Mouse (Mus musculus): ENCODE measurements around the gene Siva1.

Gene Siva1

GRCm38 (mm10) chr12:112659109-112659508 is 14.6 kb downstream of the Siva1 start:
- peak; percentile 31 for DNase-seq (ENCODE audit: low read depth, low spot score)

- no peak for DNase-seq (ENCODE audit: low read depth, low spot score)
Measured at GRCm38 (mm10) chr12:112660576-112661326, 16.3 kb downstream of the Siva1 start.

- no peak for DNase-seq (ENCODE audit: low read depth, low spot score)
Measured at GRCm38 (mm10) chr12:112661327-112661605, 16.8 kb downstream of the Siva1 start.

- DNase-seq (ENCODE audit: low read depth, low spot score), result no peak
Measured at GRCm38 (mm10) chr12:112661851-112662250, 17.4 kb downstream of the Siva1 start.

- DNase-seq (ENCODE audit: low read depth, low spot score), result no peak
Measured at GRCm38 (mm10) chr12:112663303-112663702, 18.8 kb downstream of the Siva1 start.

GRCm38 (mm10) chr12:112663716-112664115 is 19.2 kb downstream of the Siva1 start:
- no peak for DNase-seq (ENCODE audit: low read depth, low spot score)

- no peak for DNase-seq (ENCODE audit: low read depth, low spot score)
Measured at GRCm38 (mm10) chr12:112664124-112664523, 19.6 kb downstream of the Siva1 start.

- no peak for DNase-seq (ENCODE audit: low read depth, low spot score)
Measured at GRCm38 (mm10) chr12:112664656-112665055, 20.2 kb downstream of the Siva1 start.

- no peak for DNase-seq (ENCODE audit: low read depth, low spot score)
Measured at GRCm38 (mm10) chr12:112665445-112665844, 21.0 kb downstream of the Siva1 start.

- DNase-seq (ENCODE audit: low read depth, low spot score), result no peak
Measured at GRCm38 (mm10) chr12:112665881-112666544, 21.5 kb downstream of the Siva1 start.

GRCm38 (mm10) chr12:112667619-112668297 is 23.3 kb downstream of the Siva1 start:
- no peak for DNase-seq (ENCODE audit: low read depth, low spot score)

- no peak for DNase-seq (ENCODE audit: low read depth, low spot score)
Measured at GRCm38 (mm10) chr12:112670718-112671393, 26.4 kb downstream of the Siva1 start.

- DNase-seq (ENCODE audit: low read depth, low spot score), result peak; percentile 72
Measured at GRCm38 (mm10) chr12:112671891-112672290, 27.4 kb downstream of the Siva1 start.

- DNase-seq (ENCODE audit: low read depth, low spot score), result peak; percentile 37
Measured at GRCm38 (mm10) chr12:112672744-112673575, 28.5 kb downstream of the Siva1 start.

- DNase-seq (ENCODE audit: low read depth, low spot score), result no peak
Measured at GRCm38 (mm10) chr12:112673576-112674091, 29.2 kb downstream of the Siva1 start.

- DNase-seq (ENCODE audit: low read depth, low spot score), result peak; percentile 42
Measured at GRCm38 (mm10) chr12:112674132-112675011, 29.9 kb downstream of the Siva1 start, which contains the start of gene Akt1. TSS of gene Akt1 (minus strand) at chr12:112674884.

GRCm38 (mm10) chr12:112675245-112676035 is 31.0 kb downstream of the Siva1 start:
- DNase-seq (ENCODE audit: low read depth, low spot score), result peak; percentile 95

GRCm38 (mm10) chr12:112677076-112677475 is 32.6 kb downstream of the Siva1 start:
- DNase-seq (ENCODE audit: low read depth, low spot score), result no peak

GRCm38 (mm10) chr12:112677943-112678554 is 33.6 kb downstream of the Siva1 start:
- DNase-seq (ENCODE audit: low read depth, low spot score), result no peak
